Mouse (Mus musculus): ENCODE results near the gene Frmd4a. TPM values are rescaled to one million over a fixed set of nuclear protein-coding genes. Genes with fewer than 3 reads are reported as not detected.

The Frmd4a gene
- polyA plus RNA-seq, 1 experiment from 2014 or later, result 16.0 TPM

DNA sequence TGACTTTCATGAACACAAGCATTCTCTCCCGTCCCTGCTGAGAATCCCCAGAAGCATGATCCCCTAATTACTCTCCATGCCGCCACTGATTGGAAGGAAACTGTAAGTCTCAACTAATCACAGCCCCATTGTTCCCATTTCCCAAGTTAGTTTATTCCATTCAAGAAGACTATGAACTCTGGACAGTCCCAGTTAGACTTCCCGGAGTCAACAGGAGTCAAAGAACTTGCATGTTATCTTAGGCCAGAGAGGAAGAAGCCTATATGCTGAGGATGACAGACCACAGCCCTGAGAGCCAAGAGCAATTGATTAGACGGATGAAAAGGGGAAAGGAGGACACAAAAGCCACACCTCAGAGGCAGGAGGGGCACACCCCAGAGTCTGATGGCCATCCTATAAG lies 458.5 kb downstream of the Frmd4a start:
- Histone ChIP-seq H3K9me3 (replicated peaks) (no peaks in the 10 kb centered on the region), H3K9ac (no peak overlapping the region), H3K36me3 (replicated peaks) (no peaks in the 10 kb centered on the region), H3K4me1 (replicated peaks) (no peaks in the 10 kb centered on the region), H3K27me3 (no peaks in the 10 kb centered on the region), H3K27ac (replicated peaks) (no peak overlapping the region), H3K4me3 (replicated peaks) (no peak overlapping the region), H3K4me2 (no peak overlapping the region)
- no peak for ATAC-seq (ENCODE audit: insufficient read depth)
- WGBS (ENCODE audit: insufficient replicate concordance), result 34% methylated on average over 4 of the region's 4 CpGs

DNA sequence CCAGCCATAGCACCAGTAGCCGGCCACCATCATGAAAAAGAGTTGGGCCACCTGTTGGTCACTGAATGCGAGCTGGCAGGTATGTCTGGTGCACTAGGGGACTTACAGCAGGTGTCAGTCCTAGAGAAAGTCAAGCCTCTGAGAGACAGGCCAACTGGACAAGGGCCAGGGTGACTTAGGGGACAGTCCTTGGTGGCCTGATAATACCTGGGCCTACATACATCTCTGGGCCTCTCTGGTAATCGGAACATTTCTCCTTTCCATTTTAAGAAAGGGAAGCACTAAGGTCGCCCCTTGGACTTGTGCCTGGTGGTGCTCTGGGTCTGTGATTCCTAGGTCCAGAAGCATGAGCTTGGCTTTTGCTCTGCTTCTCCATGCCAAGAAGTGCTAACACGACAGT lies 459.1 kb downstream of the Frmd4a start:
- Histone ChIP-seq H3K27ac (replicated peaks) (no peak overlapping the region), H3K27me3 (no peaks in the 10 kb centered on the region), H3K9ac (no peak overlapping the region), H3K4me1 (replicated peaks) (no peaks in the 10 kb centered on the region), H3K36me3 (replicated peaks) (no peaks in the 10 kb centered on the region), H3K9me3 (replicated peaks) (no peaks in the 10 kb centered on the region), H3K4me3 (replicated peaks) (no peak overlapping the region), H3K4me2 (no peak overlapping the region)
- WGBS (ENCODE audit: insufficient replicate concordance), result 50% methylated on average over 5 of the region's 5 CpGs
- no peak for ATAC-seq (ENCODE audit: insufficient read depth)

GRCm38 (mm10) chr2:4477311-4477710 lies 459.8 kb downstream of the Frmd4a start:
- no peaks in the 10 kb centered on the region for H3K27me3 ChIP-seq
- no peak overlapping the region for H3K27ac ChIP-seq (replicated peaks)
- H3K9me3 ChIP-seq (replicated peaks), result no peaks in the 10 kb centered on the region
- 66% methylated on average over 5 of the region's 5 CpGs for WGBS (ENCODE audit: insufficient replicate concordance)
- H3K4me2 ChIP-seq, result no peak overlapping the region
- ATAC-seq (ENCODE audit: insufficient read depth), result no peak
- no peaks in the 10 kb centered on the region for H3K4me1 ChIP-seq (replicated peaks)
- no peak overlapping the region for H3K4me3 ChIP-seq (replicated peaks)
- H3K9ac ChIP-seq, result no peak overlapping the region
- no peaks in the 10 kb centered on the region for H3K36me3 ChIP-seq (replicated peaks)

- 68% methylated on average over 5 of the region's 5 CpGs for WGBS (ENCODE audit: insufficient replicate concordance)
- 0 out of 2 replicates have a peak, but pooled peaks have one; percentile 40 for ATAC-seq (ENCODE audit: insufficient read depth)
- no peaks in the 10 kb centered on the region for H3K9me3 ChIP-seq (replicated peaks)
These were observed 462.7 kb downstream of the Frmd4a start for GRCm38 (mm10) chr2:4480180-4480579.

DNA sequence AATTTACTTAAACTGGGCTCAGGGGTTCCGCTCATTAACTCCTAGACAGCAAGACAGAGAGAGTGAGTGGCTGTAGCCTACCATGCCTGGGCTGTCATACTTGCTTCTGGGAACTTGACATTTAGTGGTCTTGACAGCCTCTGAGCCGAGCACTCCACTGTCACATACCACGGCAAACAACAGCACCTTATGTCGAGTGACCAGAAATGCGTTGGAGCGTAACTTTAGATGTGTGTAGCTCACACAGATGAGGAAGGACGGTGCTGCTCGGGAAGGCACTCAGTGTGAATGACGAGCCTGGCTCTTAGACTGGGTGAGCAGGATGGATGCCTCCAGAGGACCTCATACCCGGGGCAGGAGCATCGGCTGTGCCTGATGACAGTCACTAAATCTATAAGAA lies 463.6 kb downstream of the Frmd4a start:
- 67% methylated on average over 11 of the region's 11 CpGs for WGBS (ENCODE audit: insufficient replicate concordance)

More at GRCm38 (mm10) chr2:4480180-4480579, 462.7 kb downstream of the Frmd4a start:
- no peak overlapping the region for H3K27ac ChIP-seq (replicated peaks)
- H3K4me1 ChIP-seq (replicated peaks), result no peaks in the 10 kb centered on the region
- H3K36me3 ChIP-seq (replicated peaks), result no peaks in the 10 kb centered on the region
- H3K4me3 ChIP-seq (replicated peaks), result no peak overlapping the region
- H3K9ac ChIP-seq, result no peak overlapping the region
- no peak overlapping the region for H3K4me2 ChIP-seq
- H3K27me3 ChIP-seq, result no peaks in the 10 kb centered on the region

GRCm38 (mm10) chr2:4486185-4486584 lies 468.7 kb downstream of the Frmd4a start:
- Histone ChIP-seq H3K27me3 (no peaks in the 10 kb centered on the region), H3K4me3 (replicated peaks) (no peak overlapping the region), H3K9ac (no peak overlapping the region), H3K27ac (replicated peaks) (no peak overlapping the region), H3K4me2 (no peak overlapping the region), H3K4me1 (replicated peaks) (no peaks in the 10 kb centered on the region), H3K9me3 (replicated peaks) (no peaks in the 10 kb centered on the region), H3K36me3 (replicated peaks) (no peaks in the 10 kb centered on the region)
- 72% methylated on average over 5 of the region's 5 CpGs for WGBS (ENCODE audit: insufficient replicate concordance)
- ATAC-seq (ENCODE audit: insufficient read depth), result no peak

More for the DNA sequence above, 463.6 kb downstream of the Frmd4a start:
- H3K9me3 ChIP-seq (replicated peaks), result no peaks in the 10 kb centered on the region
- H3K36me3 ChIP-seq (replicated peaks), result no peaks in the 10 kb centered on the region
- H3K27ac ChIP-seq (replicated peaks), result no peak overlapping the region
- H3K27me3 ChIP-seq, result no peaks in the 10 kb centered on the region
- H3K4me2 ChIP-seq, result no peak overlapping the region
- H3K9ac ChIP-seq, result no peak overlapping the region
- no peak overlapping the region for H3K4me3 ChIP-seq (replicated peaks)
- H3K4me1 ChIP-seq (replicated peaks), result no peaks in the 10 kb centered on the region
- no peak for ATAC-seq (ENCODE audit: insufficient read depth)

GRCm38 (mm10) chr2:4487280-4487679 lies 469.8 kb downstream of the Frmd4a start:
- Histone ChIP-seq H3K27me3 (no peaks in the 10 kb centered on the region), H3K4me1 (replicated peaks) (no peaks in the 10 kb centered on the region; the same call in 1 of the 2 replicates), H3K4me2 (no peak overlapping the region), H3K9ac (no peak overlapping the region), H3K9me3 (replicated peaks) (no peaks in the 10 kb centered on the region), H3K36me3 (replicated peaks) (no peaks in the 10 kb centered on the region), H3K4me3 (replicated peaks) (no peak overlapping the region), H3K27ac (replicated peaks) (no peak overlapping the region)
- ATAC-seq (ENCODE audit: insufficient read depth), result no peak
- WGBS (ENCODE audit: insufficient replicate concordance), result 76% methylated on average over 2 of the region's 2 CpGs

GRCm38 (mm10) chr2:4490845-4491244 lies 473.3 kb downstream of the Frmd4a start:
- 67% methylated on average over 5 of the region's 5 CpGs for WGBS (ENCODE audit: insufficient replicate concordance)
- Histone ChIP-seq H3K36me3 (replicated peaks) (no peaks in the 10 kb centered on the region), H3K4me2 (no peak overlapping the region), H3K4me3 (replicated peaks) (no peak overlapping the region), H3K9ac (no peak overlapping the region), H3K27me3 (no peaks in the 10 kb centered on the region), H3K4me1 (replicated peaks) (peaks cover 14% of the 10 kb centered on the region), H3K9me3 (replicated peaks) (no peaks in the 10 kb centered on the region), H3K27ac (replicated peaks) (no peak overlapping the region)
- ATAC-seq (ENCODE audit: insufficient read depth), result no peak

- WGBS (ENCODE audit: insufficient replicate concordance), result 32% methylated on average over 20 of the region's 20 CpGs
- Histone ChIP-seq H3K27ac (replicated peaks) (no peak overlapping the region), H3K4me2 (peak overlapping the region; percentile 4; the same call in 1 of the 2 replicates), H3K9me3 (replicated peaks) (no peaks in the 10 kb centered on the region), H3K9ac (no peak overlapping the region), H3K4me3 (replicated peaks) (no peak overlapping the region), H3K36me3 (replicated peaks) (no peaks in the 10 kb centered on the region), H3K27me3 (no peaks in the 10 kb centered on the region), H3K4me1 (replicated peaks) (peaks cover 14% of the 10 kb centered on the region)
- ATAC-seq (ENCODE audit: insufficient read depth), result no peak
These were observed 475.3 kb downstream of the Frmd4a start for GRCm38 (mm10) chr2:4492485-4493481.

DNA sequence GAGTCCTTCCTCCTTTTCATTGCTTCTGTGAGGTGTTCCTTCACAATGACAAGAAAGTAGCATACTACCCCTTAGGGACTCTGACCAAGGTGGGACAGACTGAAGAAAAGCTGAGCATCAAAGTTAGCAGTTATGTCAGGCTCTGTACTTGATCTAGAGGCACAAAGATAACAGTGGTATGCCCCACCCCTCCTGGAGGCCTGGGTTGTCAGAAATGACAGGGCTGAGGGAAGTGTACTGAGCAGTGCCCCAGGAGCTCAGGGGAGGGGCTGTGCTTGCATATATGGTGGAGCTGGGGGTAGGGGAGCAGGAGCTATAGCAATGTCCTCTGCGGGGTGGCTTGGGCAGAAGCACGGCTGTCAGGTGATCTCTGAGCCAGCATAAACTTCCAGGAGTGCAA lies 477.0 kb downstream of the Frmd4a start:
- Histone ChIP-seq H3K4me1 (replicated peaks) (peaks cover 14% of the 10 kb centered on the region), H3K4me2 (no peak overlapping the region), H3K27ac (replicated peaks) (no peak overlapping the region), H3K4me3 (replicated peaks) (no peak overlapping the region), H3K9me3 (replicated peaks) (no peaks in the 10 kb centered on the region), H3K27me3 (no peaks in the 10 kb centered on the region), H3K36me3 (replicated peaks) (no peaks in the 10 kb centered on the region), H3K9ac (no peak overlapping the region)
- 38% methylated on average over 2 of the region's 2 CpGs for WGBS (ENCODE audit: insufficient replicate concordance)
- peak; percentile 39; the same call in 1 of the 2 replicates for ATAC-seq (ENCODE audit: insufficient read depth)

- no peak for ATAC-seq (ENCODE audit: insufficient read depth)
- Histone ChIP-seq H3K27ac (replicated peaks) (no peak overlapping the region), H3K9me3 (replicated peaks) (no peaks in the 10 kb centered on the region), H3K4me3 (replicated peaks) (no peak overlapping the region), H3K9ac (no peak overlapping the region), H3K36me3 (replicated peaks) (no peaks in the 10 kb centered on the region), H3K4me1 (replicated peaks) (peaks cover 19% of the 10 kb centered on the region), H3K4me2 (no peak overlapping the region), H3K27me3 (no peaks in the 10 kb centered on the region)
- 0% methylated on average over 1 of the region's 1 CpGs for WGBS (ENCODE audit: insufficient replicate concordance)
These were observed 481.7 kb downstream of the Frmd4a start for GRCm38 (mm10) chr2:4499257-4499656.

Data from liver, embryonic 15.5 days (tissue).